Mouse (Mus musculus) cerebellum, postnatal 36 days (tissue): ENCODE data around the gene Lgi4.
A peak's percentile ranks its signal among the peaks of the same experiment; 100 is the strongest.

ENCODE experiments used
- DNase-seq, 2 experiments: peaks; one replicate each; pipeline ENCODE4 v3.0.0; 2021 to 2022; ENCODE audit warnings: mixed read lengths in 2 of 2

The Lgi4 gene

DNA sequence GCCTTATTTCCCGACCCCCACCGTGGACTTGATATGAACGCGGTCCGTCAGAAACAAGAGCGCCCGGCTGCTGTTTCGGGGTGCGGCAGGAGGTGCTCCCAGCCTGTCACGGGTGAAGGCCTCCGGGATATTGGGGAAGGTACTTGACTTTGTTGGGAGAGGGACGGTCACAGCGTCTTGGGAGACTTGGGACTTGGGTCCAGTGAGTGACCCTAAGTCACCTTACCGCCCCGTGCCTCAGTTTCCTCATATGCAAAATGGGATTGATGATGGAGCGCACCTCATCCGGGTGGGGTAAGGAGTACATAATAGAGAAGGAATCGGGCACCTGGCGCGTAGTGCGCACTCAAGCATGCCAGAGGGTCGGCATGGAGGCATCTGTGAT is 6.9 kb upstream of the Lgi4 start:
- peak; percentile 26 to 31 for DNase-seq

DNA sequence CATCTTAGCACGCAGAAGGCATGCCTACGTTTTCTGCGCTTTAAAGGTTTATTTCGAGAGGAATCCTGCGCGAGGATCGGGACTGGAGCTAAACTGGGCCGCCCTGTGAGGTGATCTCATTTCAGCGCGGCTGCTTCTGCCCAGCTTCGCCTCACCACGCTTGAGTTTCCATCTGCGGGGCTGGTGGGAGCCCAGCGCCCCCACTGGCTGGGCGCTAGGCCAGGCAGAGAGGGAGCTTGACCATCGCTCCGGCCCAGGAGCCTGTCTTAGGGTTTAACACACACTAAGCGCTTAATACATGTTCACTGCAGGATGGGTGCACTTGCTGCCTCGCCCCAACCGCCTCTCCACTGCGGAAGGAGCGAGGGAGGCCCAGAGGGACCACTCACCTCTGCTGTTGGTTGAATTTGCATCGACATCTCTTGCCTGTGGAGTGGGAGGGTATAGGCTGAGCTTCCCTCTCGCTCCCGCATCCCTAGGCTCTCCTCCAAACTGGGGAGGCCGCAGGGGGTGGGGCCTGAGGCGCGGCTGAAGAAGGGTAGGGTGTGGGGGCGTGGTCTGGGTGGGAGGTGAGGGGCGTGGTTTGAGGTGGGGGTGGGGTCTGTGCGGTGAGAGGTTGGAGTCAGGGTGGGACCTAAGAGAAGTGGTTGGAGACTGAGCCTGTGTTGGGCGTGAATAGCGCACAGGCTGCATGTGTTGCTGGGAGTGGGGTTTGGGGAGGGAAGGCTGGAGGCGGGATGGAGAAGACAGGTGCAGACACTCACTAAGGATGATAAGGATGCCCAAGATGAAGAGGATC is 6.3 kb upstream of the Lgi4 start:
- peak; percentile 82 to 91 for DNase-seq

DNA sequence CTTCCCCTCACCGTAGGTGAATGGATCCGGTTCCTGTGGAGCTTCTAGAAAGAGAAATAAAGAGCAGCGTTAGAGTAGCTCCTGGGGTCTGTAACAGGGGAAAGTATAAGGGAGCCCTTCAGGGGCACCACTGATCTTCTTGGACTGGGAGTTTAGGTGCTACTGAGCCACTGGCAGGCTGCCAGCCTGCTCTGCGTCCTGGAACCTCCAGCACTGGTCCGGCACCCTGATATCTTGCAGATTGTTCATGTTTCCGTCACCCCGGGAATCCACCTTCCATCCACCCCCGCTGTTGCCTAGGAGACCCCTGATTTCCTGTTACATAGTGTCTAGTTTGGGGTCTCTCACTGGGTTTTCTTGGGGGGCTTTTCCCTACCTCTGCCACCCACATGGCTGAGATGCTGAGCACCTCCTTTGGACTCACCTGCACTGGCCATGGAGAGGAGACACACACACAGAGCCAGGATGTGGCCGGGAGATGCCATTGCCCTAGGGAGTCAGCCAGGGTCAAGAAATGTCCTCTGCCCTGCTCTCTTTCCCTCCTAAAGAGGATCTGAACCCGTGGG is 5.2 kb upstream of the Lgi4 start:
- peak; percentile 43 to 48 for DNase-seq

DNA sequence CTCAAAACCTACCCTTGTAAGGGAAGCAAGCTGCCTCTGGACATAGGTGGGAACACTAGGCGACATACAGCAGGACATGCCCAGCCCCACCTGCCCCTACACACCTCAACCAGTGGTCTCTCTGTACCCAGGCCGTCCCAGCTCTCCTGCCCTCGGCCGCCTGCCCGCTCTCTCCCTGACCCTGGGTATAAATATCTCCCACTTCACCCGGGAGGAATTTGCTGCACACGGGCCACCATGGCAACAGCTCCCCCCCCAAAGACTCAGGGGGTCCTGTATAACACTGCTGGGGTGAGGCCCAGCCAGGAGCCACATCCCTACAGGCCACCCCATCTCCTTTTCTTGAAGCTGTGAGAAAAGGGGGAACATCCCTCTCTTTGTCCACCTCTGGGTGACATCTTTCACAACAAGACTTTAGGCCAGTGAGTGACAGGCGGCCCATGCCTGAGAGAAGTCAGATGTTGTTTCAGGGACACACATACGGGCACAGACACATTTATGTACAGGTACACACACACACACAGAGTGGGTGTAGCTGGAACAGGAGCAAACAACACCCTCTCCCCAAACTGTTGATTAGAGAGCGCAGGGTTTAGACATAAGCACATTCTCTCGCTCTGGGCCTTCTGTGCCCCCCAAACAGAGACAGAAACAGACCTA is 4.4 kb upstream of the Lgi4 start:
- no peak for DNase-seq

DNA sequence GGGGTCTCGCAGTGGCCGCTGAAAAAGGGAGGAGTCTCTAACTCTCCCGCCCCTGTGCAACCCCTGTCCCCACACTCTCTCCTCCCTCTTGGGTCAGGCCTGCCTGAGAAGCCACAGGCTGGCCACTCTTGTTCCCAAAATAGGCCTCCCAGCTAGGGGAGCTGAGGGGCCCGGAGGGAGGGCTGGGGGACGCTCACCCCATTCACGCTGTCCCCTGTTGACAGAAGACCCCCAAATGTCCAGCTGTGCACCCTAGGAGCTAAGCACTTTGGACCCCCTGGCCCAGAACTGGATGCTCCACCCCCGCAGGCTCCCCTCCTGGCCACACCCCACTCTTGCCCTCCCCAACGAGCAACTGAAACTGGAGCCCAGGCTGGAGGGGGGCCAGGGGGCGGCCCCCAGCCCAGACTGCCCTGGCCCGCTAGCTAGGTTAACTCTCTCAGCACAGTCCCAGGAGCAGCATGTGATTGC is 3.8 kb upstream of the Lgi4 start:
- peak in 1 of 2 experiments; percentile 41 for DNase-seq

DNA sequence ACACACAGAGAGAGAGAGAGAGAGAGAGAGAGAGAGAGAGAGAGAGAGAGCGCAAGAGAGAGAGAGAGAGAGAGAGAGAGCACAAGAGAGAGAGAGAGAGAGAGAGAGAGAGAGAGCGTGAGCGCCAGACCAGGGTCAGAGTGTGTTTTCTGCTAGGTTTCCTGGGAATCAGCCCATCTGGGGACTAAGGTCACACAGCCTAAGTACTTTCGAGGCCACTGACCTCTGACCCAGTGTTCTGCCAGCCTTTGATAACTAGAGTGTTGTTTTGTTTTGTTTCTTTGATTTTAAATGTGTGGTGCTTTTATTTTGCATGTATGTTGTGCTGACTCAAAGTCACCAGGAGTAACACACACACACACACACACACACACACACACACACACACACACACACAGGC is 3.3 kb upstream of the Lgi4 start:
- no peak for DNase-seq

DNA sequence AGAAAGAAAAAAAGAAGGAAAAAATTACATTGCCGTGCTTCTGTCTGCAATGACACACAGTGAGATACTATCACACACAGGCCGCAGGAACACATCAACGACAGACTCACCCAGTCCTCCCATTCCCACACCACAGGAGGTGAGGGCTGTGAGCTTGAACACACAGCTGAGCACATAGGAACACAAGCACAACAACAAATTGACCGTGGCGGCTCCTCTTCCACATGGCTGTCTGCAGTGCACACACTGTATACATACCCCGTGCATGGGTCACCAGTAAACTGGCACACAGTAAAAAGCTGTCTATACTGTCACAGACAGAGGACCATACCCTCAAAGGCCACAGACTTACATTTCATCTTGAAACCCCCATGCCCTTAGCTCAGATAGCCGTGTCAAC is 2.7 kb upstream of the Lgi4 start:
- DNase-seq, result no peak

DNA sequence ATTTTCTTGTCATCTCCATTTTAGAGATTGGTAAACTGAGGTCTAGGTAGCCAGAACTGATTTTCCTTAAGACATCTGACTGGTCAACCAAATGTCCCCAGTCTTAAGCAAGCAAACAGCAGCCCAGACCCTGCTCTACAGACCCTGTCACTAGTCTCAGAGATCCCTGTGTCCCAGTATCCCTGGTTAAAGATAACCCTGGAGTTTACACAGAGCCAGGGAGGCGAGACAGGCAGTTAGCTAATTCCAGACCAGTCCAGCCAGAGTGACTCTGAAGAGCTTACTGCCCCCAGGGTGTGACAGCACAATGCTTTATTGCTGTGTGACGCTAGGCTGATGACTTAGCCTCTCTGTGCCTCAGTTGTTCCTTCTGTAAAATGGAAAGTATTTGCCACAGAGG is 2.1 kb upstream of the Lgi4 start, which contains the start of gene Fxyd1:
Gene Fxyd1 (minus strand): TSS at position 129 of the 400 bp plus-strand sequence.
- no peak for DNase-seq

DNA sequence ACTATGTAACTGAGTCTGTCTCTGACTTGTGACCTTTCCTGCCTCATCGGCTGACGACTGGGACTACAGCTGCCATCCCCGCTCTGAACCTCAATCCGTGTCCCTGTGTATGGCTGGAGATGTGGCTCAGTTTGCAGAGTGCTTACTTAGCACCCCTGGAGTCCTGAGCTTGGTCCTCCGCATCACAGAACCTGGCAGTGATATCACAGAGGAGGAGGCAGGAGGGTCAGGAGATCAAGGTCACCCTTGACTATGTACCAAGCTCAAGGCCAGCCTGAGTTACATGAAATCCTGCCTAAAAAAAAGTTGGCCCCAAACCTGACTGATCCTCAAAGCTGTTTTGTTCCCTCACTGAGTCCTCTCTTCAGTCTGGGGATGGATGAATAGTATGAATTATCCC is 1.4 kb upstream of the Lgi4 start:
- DNase-seq, result no peak

DNA sequence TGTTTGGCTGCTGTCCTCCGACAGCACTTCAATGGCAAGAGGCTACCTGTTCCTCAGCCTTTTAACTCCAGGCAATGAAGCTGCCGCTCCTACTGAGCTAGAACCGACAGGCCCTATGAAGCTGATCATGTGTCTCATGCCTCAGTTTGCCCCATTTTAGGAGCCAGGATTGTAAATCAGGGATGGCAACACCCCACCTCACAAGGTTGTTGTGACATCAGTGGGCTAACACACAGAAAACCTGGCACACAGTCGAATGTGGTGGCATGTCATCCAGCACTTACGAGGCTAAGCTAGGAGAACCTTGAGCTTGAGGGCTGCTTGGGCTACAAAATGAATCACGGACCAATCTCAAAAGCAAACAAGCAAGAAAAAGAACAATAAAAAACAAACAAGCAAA is 931 bp upstream of the Lgi4 start:
- DNase-seq, result peak in 1 of 2 experiments; percentile 4

DNA sequence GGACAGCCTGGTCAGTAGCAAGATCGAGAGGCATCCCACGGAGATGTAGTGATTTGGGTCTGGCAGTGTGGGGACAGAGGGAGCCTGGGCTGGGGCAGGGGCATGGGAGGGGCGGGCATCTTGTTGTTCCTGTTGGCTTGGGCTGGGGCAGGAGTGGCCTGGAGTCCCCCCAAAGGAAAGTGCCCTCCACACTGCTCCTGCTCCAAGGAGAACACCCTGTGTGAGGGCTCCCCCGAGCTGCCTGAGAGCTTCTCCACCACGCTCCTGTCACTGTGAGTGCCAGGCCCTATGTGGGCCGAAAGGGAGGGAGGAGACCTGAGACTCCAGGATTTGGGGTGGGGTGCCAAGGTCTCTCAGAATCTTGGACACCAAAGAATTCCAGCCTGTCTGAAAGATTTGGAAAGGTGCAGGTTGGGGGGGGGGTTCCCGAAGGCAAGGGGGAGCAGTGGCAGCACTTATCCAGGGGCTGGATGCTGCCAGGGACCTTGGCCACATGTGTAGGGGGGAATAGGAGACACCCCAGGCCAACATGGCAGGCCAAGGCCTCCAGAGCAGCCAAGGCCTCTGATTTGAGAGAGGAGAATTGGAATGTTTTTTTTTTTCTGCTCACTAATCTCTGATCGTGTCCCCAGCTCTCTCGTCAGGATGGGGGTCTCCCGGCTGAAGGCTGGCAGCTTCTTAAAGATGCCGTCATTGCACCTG is 928 bp downstream of the Lgi4 start:
- DNase-seq, result no peak

DNA sequence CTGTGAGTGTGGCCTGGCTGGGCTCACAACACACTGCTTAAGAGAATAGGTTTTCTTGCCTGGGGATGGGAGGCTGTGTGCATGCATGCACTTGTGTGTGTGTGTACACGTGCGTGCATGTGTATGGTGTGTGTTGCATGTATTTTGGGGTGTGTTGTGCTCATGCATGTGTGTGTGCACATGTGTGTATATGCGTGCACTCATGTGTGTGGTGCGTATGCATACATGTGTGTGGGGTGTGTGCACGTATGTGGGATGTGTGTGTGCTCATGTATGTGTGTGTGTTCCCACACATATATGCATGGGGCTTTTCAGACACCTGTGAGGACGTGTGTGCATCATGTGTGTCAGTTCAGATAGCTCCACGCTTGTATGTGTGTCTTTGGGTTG is 1.5 kb downstream of the Lgi4 start:
- DNase-seq, result no peak

DNA sequence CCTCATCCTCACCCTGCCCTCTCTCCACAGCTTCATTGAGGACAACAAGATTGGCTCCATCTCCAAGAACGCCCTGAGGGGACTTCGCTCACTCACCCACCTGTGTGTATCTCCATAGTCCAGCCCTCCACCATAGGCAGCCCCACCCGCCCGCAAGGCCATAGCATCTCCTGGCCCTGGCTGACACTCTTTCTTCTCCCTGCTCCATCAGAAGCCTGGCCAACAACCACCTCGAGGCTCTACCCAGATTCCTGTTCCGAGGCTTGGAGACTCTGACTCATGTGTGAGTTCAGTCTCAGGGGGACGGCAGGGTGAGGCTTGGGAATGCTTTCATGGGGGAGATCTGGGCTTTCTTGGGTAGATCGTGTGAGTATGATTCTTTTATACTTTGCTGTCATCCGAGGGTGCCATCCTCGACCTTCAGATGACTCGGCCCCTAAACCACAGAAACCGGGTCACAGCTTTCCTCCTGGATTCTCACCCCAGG is 4.0 kb downstream of the Lgi4 start:
- DNase-seq, result no peak

DNA sequence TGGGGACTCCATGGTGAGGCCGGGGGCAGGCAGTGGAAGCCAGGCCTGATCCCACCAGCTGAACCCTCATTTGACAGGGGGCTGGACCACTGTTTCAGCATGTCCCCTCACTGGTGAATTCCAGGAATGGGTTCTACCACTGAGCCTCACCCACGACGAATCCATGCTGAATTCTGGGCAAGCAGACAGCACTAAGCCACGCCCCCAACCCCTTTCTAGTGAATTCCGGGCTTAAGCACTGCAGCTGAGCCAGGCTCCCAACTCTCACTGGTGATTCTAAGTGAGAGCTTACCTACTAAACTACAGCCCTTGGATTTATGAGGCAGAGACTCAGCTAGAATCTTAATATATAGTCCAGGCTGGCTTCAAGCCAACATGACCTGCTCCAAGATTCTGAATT is 8.7 kb downstream of the Lgi4 start:
- no peak for DNase-seq

DNA sequence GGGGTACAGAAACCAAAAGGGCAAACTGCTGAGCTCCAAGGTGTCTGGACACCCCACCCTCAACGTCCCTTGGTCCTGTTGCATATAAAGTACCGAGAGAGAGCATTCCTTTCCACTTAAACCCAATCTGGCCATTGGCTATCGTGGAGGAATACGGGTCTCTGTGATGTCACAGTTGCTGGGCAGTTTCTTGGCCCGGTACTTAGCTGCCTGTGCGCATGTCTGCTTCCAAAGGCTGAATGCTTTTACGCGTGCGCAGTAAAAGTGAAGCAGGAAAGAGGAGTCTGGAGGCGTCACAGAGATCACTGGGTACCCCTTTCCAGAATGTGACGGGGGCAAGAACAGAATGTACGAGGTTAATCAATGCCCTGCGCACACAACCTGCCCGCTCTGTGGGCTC is 10.3 kb downstream of the Lgi4 start:
- DNase-seq, result peak; percentile 49 to 54

DNA sequence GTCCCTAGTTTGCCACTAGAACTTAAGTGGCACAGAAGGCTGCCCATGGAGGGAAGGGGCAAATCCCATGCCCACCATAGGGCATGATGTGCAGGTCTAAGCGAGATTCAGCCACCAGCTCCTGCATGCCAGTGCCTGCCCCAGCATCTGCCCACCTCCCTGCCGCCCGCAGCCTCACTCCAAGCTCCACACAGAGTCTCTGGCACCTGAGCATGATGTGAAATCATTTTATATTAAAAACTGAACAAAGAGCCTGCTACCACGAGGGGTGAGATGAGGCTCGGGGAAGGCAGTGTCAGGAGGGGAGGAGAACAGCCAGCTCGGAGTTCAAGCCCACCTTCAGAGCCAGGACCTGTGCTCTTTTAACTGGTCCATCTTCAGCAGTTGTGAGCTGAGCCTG is 11.2 kb downstream of the Lgi4 start:
- peak; percentile 37 to 47 for DNase-seq

DNA sequence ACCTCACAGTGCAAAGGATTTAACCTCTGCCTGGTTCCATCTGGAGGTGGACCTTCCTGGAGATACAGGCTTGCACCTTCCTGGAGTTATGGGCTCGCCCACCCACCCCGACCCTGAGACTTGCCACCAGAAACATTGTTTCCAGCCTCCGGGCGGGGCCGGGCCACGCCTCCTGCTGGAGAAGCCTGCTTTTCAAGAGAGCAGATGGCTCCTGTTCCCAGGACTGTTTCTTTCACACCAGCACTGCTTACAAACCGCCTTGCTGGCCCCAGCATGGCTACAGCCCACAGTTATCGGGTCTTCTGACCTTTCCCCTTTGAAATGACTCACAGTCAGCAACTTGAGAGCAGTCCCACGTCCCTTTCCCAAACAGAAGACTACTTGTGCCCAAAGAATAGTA is 13.2 kb downstream of the Lgi4 start:
- DNase-seq, result peak; percentile 44 to 46

DNA sequence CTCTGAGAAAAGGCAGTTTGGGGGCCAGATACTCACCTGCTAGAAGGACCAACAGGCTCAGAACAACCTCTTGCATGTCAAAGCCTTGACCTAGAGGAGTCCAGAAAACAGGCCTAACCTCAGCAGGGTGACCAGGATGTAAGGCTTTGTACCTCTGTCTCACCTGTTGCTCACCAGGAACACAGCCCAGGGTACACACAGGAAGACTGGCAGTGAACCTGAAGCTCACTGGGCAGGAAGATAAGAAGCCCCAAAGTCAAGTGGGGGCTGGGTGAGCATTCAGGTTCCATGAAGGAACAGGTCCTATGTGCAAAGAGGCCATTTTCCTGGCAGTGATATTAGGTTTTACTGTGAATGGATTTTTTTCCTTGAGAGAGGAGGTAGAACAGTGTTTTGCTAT is 14.4 kb downstream of the Lgi4 start:
- DNase-seq, result no peak

DNA sequence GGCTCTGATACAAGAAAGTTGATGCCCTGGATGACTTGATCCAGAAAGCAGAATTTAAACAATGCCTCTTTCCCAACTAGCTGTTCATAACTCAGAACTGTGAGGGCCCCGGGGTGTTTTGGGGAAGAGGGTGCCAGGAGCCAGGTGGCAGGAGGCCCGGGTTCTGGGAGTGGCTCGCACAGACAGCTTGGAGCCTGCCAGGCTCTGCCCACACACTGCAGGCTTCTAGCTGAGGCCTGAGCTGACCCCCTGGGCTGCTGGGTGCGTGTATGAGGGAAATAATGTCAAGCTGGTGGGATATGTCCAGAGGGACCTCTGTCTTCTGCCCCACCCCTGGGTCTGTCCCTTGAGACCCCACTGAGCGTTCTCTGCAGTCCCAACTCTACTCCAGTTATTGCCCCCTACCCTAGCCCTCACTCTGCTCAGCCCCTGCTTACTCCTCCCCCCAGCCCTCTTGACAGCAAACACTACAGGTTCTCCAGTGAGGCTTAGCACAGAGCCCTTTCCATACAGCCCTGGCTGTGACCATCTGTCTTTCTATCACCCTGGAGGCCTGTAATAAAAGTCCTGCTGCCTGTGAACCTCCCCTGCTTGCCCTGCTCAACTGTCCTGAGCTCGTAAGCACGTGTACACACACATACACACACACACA is 15.0 kb downstream of the Lgi4 start:
- no peak for DNase-seq

DNA sequence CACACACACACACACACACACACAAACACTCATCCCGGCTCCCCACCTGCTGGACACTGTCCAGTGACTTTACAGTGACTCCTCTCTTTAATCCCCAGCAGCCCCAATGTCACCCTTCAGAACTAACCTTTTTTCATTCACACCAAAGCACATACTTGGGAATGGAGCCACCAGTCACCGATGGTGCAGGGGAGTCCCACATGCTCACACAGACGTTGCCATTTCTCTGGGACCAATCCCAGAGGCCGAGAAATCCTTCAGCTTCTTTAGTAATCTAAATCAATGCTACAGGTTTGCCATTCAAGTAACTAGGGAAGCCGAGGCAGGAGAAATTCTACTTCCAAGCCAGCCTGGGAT is 15.5 kb downstream of the Lgi4 start:
- peak in 1 of 2 experiments; percentile 29 for DNase-seq

DNA sequence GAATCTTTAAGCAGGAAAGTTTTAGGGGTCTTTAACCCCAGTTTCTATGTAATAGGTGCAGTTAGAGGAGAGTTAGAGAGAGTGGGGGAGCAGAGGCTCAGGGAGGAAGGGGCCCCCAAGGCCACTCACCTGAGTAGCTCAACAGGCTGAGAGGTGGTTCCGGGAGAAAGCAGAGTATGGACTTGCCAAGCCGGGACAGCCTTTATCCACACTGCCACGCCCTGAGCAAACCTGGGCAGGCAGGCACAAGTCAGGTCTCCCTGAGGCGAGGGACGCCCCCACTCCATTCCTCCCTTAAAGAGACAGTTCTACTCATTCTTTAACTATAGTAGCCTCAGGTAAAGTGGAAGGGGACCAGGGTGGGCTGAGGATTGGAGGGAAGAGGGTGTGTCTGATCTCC is 17.4 kb downstream of the Lgi4 start, which contains the start of gene Fxyd3:
Gene Fxyd3 (minus strand): TSS at position 213 of the 400 bp plus-strand sequence.
- no peak for DNase-seq

DNA sequence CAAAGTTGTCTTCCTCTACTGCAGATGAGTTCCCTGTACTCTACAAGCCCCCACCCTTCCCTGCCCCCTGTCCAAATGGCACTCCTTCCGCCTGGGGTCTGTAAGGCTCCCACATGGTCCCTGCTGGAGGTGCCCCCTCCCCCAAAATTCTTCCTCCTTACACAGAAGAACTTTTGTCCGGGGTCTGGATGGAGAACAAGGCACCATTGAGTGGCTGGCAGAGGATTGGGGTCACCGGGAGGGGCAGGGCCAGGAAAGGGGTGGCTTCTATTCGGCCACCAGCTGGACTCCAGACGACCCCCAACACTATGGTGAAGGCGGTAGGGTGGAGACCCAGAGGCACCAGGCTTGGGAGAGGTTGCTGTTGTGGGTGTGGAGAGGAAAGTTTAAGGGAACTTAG is 18.3 kb downstream of the Lgi4 start:
- DNase-seq, result no peak
